Mouse (Mus musculus): ENCODE data around the gene Nmi.
A peak's percentile ranks its signal among the peaks of the same experiment; 100 is the strongest.

Nmi gene

DNA sequence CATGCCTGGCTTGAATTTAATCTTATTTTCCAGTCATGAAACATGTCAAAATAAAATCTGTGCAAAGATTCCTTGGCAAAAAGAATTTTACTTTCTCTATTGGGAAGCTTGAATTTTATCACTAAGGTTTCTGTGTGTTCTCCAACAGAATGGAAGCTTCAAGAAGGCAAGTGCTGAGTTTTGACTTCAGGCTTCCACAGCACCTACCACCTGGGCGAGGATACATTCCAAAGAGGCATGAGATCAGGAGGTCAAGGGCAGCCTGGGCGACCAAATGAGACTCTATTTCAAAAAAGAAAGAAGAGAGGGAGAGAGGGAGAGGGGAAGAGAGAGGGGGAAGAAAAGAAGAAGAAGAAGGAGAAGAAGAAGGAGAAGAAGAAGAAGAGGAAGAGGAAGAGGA is 27.5 kb downstream of the Nmi start:
- DNase-seq (ENCODE audit: low read depth, low spot score), result peak; percentile 14

- no peak for DNase-seq (ENCODE audit: low read depth, low spot score)
Observed at GRCm38 (mm10) chr2:51941832-51942231, 31.5 kb downstream of the Nmi start.

DNA sequence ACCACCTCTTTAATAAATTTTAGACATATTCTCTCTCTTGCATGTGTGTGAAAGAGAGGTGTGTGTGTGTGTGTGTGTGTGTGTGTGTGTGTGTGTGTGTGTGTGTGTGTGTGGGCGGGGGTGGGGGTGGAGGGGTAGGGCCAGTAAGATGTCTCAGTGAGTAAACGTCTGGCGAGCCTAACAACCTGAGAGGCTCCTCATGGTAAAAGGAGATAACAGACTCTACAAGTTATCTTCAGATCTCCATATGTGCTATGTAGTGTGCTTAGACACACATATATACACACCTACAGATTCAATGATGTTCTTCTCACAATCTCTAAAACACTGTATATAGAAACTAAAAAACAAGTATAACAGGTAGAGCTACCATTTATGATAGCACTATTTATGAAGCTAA is 34.5 kb downstream of the Nmi start:
- DNase-seq (ENCODE audit: low read depth, low spot score), result no peak

- no peak for DNase-seq (ENCODE audit: low read depth, low spot score)
Observed at GRCm38 (mm10) chr2:51937004-51937403, 36.3 kb downstream of the Nmi start.

- DNase-seq (ENCODE audit: low read depth, low spot score), result no peak
Observed at GRCm38 (mm10) chr2:51936585-51936984, 36.7 kb downstream of the Nmi start.

DNA sequence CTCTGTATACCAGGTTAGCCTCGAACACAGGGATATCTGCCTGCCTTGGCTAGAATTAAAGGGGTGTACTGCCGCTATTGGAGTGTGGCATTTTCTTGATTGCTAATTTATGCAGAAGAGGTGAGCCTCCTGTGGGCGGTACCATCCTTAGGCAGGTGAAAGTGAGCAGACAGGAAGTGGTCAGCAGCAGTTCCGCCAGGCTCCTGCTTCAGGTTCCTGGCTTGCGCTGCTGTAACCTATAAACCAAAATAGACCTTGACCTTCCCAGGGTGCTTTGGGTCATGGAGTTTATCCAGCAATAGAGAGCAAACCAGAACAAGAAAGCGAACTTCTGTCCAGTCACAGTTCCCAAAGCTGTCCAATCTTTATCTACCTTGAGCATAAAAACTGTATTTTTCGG is 37.4 kb downstream of the Nmi start:
- peak; percentile 49 for DNase-seq (ENCODE audit: low read depth, low spot score)

DNA sequence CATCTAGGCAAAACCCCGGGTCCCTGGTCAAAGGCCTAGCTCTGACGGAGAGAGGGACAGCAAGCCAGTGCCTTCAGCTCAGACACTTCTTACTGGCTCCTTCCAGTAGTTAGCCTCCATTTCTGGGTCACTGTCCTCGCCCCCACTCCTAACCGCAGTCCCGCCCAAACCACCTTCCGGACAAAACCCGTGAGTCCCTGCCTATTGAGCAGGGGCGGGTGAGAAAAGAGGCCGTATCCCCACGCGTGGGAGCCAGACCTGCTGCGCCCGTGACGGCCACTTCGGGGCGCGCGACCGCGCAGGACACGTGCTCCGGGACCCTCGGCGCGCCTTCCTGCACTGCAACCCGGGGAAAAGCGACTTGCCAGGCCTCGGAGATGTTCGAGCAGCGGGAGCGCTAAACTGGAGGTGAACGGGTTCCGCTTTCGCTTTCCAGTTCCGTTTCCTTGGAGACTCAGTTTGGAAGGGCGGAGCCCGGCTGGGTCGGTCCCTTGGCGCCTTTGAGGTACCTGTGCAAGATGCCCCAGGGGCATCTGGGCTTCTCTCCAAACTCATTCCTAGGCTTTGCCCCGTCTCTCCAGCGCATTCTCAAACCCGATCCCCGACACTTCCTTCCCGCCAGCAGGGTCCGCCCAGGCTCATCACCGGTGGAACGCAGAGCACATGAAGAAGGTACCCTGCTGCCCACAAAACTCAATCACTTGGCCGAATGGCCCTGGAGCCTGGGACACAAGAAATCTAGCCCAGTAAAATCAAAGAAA is 38.5 kb downstream of the Nmi start, which contains the start of gene Rbm43:
Rbm43 (minus strand) TSS at position 590 of the 761 bp plus-strand sequence.
- DNase-seq (ENCODE audit: low read depth, low spot score), result peak; percentile 89

GRCm38 (mm10) chr2:51933341-51934134 is 39.8 kb downstream of the Nmi start:
- DNase-seq (ENCODE audit: low read depth, low spot score), result peak; percentile 55

- no peak for DNase-seq (ENCODE audit: low read depth, low spot score)
Observed at GRCm38 (mm10) chr2:51931241-51931640, 42.1 kb downstream of the Nmi start.

DNA sequence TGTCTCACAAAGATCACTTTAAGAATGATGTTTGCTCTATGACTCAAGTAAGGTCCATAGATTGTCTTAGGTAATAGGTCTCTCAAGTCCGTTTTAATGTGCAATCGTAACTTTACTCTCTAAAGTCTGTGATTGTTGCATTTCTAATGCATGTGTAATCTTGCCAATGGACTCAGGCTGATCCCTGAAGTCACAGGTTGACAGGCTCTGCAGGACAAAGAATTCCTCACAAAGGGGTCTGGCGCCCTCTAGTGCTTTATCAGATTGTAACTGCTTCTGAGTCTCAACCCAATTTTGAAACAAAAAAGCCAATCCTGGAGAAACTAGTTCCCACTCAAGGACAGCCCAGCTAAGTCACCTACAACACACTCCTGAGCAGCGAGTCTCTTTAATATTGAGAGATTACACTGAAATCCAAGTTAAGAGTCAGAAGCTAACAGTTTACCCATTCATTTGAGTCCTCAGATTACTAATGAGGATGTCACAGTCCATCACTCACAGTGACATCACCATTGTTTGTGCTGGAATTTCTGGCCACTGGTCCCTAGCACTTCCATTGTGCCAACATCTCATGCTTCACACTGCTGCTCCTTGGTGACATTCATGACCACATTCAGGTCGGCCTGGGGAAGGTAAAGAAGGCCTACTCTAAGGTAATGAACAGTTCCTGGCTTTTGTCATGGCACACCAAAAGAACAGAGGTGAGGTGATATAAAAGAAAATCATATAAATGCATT is 58.2 kb downstream of the Nmi start:
- DNase-seq (ENCODE audit: low read depth, low spot score), result peak; percentile 32

- DNase-seq (ENCODE audit: low read depth, low spot score), result no peak
Observed at GRCm38 (mm10) chr2:51914532-51914931, 58.8 kb downstream of the Nmi start.

GRCm38 (mm10) chr2:51912740-51913139 is 60.6 kb downstream of the Nmi start:
- no peak for DNase-seq (ENCODE audit: low read depth, low spot score)

GRCm38 (mm10) chr2:51911864-51912263 is 61.4 kb downstream of the Nmi start:
- no peak for DNase-seq (ENCODE audit: low read depth, low spot score)

DNA sequence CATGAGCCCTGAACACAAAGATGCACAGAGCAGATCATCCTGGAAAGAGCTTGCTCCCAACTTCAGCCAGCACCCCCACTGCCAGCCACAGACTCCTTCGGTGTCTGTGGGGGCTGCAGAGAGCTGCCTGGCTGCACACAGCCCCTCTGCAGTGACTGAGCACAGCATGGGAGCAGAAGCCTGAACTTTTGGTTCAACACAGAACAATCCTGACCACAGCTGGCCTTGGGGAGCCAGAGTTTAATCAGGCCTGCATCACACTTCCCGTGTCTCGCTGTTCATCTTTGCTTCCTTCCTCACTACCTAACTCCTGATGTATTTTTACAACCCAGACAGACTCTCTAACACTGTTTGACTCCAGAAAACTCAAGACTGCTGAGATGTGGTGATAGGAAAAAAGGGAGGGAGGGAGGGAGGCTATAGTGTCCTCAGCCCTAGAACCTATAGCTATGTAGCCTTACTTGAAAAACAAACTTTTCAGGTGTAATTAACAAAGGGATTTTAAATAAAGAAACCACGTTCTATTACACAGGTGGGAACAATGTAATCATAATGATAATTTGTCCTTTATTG is 65.7 kb downstream of the Nmi start:
- no peak for DNase-seq (ENCODE audit: low read depth, low spot score)

- DNase-seq (ENCODE audit: low read depth, low spot score), result no peak
Observed at GRCm38 (mm10) chr2:51905637-51906036, 67.7 kb downstream of the Nmi start.

Measured in CD4-positive helper T cell, adult 2 months (primary cell).